Mouse (Mus musculus) frontal cortex, adult (tissue): ENCODE results near the gene Plce1.

Experiments
- ATAC-seq: cut with Nextera tagmentation; 2 replicates; pipeline ENCODE4 v1.9.2; 2017; ENCODE audit warnings: mild to moderate bottlenecking, moderate library complexity, mixed read lengths; ENCODE audit not compliant: low TSS enrichment

Plce1 gene

DNA sequence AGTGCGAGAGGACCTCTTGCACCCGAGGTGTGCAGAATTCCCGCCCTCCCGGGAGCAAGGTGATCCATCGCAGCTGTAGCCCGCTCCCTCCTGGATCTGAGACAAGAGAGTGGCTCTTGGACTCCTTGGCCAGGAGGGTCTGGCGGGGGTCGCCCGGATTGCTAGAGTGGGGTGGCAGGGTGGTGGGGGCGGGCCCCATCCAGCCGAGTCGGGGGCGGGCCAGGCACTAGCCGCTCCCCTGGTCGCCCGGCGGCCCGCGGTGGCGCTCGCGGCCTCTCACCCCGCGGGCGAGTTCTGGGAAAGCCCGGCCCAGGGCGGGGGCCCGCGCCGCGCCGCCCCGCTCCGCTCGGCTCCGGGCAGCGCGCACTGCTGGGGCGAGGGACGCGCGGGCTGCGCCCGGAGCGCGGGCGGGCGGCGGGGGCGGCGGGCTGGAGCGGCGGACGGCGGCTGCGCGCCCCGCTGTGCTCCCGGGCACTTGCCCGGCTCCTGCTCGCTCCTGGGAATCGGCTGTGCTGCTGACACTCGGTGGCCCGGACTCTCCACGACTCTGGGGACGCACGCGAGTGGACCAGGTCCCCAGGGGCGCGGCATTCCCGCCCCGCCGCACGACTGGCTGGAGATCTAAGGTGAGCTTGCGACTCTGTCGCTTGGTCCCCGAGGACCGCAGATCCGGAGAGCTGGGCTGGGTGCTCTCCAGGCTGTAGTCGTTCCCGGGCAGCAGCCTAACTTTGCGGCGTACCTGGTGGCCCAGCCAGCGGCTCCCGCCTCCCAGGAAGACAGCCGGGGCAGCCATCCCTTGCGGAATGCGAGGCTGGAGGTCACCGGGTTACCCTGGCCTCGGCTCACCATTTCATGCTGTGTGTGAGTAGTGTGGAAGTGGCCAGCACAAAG, at the start of gene Plce1:
Plce1 (plus strand) TSS at position 379 of the 891 bp plus-strand sequence.
- peak; percentile 65 for ATAC-seq

DNA sequence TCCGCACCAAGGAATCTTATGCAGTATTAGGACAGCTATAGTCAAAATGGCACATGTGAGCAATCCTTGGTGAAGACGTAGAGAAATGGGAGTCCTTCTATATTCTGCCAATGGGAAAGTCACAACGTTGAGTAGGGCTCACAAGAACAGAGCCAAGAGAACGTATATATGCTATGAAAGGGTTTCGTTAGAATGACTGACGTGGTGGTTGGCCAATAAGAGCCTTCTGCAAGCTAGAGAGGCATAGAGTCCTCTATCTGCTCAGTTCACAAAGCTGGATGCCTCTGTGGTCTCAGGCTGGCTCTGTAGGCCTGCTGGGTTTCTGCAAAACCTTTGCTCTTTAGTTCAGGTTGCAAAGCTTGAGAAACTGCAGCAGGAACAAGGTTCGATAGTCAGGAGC, 49.6 kb upstream of the Plce1 start:
- ATAC-seq, result no peak

DNA sequence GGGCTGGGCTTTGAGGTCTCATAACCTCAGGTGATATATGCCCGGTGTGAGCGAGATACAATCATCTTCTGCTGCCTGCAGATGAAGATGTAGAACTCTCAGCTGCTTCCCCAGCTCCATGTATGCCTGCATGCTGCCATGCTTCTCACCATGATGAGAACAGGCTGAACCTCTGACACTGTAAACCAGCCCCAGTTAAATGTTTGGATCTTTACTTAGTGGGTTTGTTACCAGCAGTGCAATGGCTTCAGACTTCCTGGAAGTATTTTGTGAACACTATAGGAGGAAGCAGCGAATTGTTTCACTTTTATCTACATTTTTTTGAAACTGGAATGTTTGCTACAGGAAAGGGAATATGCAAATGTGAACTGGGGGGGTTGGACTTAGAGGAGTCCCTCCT, 48.9 kb upstream of the Plce1 start:
- ATAC-seq, result no peak

DNA sequence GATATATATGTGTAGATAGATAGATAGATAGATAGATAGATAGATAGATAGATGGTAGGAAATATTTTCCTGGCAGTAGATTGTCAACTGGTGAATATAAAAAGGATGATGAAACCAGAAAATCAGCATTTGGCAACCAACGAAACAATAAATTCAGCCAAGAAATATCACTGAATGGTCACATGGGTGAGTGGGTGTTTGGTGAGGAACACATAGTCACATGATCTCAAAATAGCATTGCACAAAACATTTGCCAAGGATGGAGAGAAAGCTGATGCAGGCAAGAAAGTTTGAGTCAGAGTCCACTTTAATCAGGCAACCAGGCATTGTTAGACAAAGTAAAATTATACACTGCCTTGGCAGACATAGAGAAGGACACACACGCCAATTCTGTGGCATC, 47.5 kb upstream of the Plce1 start:
- no peak for ATAC-seq

DNA sequence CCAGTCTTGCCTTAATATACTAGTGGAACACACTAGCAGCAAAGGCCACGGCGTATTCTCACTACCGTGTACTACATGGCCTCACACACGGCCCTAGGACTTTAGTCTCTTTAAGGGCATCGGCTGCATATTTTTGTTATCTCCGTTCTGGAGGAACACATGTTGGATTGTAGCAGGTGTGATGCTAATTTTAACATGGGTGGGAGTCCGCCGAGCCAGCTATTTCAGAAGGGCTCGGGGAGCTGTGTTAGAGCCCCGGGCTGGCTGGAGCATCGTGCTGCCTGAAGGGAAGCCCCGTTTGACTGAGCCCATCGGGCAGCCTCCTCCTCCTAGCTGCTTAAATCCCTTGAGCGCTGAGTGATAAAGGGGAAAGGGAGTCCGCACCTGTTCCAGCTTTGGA, 45.7 kb upstream of the Plce1 start:
- no peak for ATAC-seq

DNA sequence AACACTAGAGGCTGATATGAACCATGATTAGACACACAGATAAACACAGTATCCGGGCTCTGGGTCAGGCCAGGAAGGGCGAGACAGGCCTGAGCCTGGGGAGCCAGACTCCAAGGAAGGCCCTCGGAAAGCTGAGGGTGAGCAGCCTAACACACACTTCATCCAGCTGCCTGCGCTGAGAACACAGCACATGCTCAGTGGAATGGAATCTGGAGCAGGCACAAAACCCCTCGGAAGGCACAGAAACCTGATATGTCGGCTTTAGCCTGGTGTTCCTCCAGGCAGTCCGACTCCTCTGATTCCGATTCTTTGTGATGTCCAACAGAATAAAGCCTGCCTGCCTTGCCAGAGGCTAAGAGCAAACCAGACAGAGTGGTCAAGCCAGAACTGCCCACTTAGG, 39.0 kb upstream of the Plce1 start:
- no peak for ATAC-seq

DNA sequence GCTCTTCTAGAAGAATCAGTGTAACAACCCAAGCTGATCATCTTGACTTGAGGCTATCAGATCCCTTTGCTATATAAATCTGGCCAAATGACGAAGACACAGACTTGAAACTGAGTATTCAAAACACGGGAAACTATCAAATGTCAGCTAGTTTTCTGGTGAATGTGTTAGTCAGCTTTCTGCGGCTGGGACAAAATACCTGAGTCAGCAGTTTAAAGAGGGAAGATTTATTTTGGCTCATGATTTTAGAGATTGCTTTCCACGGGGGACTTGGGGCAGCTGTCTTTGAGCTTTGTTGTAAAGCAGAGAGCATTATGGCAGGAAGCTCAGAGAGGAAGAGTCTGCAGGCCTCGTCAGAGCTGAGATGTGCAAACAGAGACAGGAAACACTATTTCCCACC, 35.2 kb upstream of the Plce1 start:
- no peak for ATAC-seq

DNA sequence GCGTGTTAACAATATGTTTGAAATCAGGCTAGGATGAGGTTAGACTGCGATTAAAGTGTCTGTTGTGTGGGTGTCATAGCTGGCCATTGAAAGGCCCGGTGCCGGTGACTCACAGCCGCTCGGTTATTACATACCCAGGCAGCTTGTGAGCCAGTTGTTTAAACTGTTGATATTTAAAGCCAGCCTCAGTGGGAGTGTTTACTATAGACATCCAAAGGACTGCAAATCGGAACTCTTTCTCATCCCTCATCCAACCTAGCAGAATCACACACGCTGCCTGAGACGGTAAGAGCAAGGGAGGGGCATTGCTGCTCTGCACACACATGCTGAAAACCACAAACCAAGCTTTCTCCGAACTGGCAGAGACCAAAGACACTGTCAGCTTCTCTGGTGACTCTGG, 25.7 kb upstream of the Plce1 start:
- peak; percentile 72 for ATAC-seq

DNA sequence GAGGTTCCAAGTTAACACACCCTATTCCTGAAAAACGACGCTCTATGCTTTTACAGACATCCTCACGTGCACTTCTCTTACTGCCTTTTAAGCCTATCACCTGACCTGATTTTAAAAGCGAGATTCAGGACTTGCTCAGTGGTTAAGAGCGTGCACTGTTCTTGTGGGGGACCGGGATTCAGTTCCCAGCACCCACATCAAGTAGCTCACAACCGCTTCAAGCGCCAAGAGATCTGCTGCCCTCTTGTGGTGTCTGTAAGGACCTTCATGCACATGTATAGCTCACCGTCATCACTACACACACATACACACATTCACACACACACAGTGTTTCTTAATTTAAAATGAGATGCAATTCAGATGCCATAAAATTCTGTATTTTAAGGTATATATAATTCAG, 21.9 kb upstream of the Plce1 start:
- no peak for ATAC-seq

DNA sequence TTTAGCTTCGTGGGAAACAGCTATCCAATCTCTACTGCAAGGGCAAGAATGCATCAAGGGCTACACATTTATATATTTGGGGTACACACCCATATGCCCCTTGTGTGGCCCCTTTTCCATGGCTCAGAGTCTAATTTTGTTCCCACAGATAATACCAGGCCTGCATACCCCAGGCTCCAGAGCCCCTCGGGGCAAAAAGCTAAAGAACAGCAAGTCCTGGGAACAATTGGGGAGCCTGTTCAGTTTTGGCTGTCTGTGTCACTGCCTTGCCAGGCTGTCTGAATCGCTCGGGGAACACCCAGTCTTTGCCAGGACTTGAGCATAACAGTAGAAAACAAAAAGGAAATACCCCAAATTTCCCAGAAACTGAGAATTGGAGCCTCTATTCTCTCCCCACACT, 20.2 kb upstream of the Plce1 start:
- ATAC-seq, result no peak

DNA sequence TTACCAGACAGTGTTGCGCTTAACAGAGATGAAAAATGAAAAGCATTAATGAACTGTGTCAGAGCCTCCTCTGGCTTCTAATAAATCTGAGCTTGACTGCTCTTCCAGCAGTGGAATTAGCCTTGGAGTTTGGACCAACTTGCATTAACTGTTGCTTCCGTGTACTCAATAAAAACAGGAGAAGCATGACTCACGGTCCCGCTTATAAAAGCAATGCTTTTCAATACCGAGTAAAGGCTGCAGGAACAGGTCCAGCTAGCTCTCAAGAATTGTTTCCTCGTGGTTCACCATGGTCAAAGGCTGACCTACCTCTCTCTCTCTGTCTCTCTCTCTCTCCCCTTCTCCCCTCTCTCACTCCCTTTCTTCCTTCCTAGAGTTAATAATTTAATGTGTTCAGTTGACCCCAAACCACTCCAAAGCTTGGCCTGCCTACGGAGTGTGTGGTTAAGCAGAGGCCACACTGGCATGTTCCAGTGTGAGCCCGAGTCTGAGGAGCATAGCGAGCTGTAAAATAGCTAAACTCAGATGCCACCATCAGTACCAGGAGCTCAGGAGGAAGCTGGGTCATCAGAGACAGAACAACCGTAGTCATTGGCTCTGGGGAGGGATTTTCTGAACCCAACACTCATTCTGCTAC, 10.5 kb upstream of the Plce1 start:
- no peak for ATAC-seq

DNA sequence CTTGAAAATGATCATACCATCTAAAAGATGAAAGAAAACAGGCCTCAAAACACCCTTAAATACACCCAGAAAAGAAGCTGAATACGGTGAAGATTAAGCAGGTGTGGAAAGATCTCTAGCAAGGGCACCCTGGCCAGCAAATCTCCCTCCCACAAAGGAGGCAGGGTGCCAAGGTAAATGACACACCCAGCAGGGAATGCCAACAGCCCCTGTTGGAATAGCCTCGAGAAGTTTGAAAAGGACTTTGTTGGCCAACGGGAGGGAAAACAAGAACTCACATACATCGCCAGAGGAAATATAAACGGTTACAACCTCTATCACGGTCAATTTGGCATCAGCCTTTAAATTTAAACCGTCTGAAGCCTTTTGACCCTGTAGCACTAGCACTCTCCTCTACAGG, 5.5 kb upstream of the Plce1 start:
- ATAC-seq, result no peak

DNA sequence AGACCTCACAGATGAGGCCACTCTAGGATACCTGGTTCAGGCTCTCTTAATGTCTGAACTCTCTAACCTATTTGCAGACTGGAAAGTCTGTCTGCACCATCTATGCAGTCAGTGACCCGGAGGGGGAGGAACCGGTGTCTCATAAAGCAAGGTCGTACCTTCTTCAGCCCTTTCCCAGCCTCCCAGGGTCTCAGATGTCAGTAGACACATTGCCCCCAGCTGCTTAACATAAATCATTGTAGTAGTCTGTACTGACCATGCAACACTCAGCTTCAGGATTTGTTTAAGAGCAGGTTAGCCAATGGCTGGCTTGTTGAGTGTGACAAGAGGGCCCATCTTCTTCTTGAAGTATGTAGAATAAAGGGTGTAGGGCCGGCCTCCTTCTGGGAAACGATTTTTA, 2.6 kb upstream of the Plce1 start:
- no peak for ATAC-seq

DNA sequence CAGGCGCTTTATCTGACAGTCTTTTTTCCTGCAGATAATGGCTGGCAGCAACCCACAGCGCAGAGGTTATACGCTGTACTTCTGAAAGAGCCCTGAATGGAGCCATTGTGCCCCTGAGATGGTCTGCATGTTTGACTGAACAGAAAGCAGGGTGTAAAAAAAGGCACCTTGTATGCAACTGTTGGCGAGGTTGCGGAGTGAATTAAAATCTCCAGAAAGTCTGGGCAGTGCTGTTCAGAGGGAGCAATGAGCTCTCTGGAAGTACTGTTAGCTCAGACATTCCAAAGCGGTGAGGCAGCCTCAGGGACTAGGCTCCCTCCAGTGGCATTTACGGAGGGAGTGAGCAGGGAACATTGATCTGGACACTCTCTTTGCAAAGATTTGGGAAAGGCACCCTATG, 2.0 kb upstream of the Plce1 start:
- no peak for ATAC-seq

DNA sequence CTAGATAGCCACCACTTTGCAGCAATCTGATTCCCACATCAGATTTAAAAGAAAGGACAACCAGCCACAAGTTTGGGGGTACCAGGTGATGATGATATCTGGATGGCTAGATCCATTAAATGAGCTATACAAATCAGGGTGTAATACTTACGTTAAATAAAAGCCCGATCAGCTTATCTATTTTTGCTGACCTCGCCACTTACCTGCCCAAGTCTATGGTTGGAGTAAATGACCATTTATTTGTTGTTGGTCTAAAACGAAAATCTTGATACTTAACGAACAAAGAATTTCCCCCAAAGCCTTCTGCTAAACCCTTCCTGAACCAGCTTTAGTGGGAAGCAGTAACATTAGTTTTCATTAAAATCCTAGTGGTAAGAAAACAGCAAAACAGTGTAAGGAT, 1.4 kb upstream of the Plce1 start:
- no peak for ATAC-seq

DNA sequence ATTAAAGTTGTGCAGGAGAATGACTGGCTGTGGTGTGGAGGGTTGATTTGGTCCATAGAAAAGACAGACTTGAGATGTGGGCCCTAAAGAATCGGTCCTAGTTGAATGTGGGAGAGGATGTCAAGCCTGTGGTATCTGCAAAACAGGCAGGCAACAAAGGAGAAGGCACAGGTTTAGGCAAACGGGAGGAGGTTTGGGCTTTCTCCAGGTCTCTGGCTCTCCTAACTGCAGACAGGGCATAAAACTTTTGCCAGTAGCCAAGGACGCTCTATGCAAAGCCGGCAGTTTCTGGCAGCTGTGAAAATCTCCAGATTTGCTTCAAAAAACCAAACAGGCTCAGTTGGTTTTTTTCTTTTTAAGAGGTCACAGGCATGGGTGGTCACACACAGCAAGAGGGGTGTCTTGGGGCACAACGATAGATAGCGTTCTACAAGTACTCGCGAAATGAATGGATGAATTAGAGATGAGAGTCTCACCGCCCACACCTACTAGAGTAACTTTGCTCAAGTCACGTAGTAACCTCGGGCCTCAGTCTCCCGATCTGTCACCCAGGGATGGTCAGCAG, 671 bp upstream of the Plce1 start:
- ATAC-seq, result no peak

DNA sequence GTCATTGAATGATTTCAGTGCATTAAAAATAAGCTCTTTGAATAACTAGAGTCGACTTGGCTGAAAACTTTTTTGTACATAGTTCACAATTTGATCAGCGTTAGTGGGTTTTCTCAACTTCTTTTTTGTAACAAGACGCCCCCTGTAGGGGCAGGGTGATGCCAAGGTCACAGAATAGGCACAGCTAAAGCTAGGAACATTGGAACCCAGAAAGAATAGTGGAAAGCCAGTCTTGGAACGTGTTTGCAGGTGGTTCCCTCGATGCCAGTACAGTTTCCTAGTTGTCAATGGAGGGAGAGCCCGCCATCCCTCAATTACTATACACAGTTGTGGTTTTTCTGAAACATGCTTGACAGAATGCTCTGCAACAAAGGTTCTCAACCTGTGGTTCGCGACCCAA, 997 bp downstream of the Plce1 start:
- ATAC-seq, result no peak

DNA sequence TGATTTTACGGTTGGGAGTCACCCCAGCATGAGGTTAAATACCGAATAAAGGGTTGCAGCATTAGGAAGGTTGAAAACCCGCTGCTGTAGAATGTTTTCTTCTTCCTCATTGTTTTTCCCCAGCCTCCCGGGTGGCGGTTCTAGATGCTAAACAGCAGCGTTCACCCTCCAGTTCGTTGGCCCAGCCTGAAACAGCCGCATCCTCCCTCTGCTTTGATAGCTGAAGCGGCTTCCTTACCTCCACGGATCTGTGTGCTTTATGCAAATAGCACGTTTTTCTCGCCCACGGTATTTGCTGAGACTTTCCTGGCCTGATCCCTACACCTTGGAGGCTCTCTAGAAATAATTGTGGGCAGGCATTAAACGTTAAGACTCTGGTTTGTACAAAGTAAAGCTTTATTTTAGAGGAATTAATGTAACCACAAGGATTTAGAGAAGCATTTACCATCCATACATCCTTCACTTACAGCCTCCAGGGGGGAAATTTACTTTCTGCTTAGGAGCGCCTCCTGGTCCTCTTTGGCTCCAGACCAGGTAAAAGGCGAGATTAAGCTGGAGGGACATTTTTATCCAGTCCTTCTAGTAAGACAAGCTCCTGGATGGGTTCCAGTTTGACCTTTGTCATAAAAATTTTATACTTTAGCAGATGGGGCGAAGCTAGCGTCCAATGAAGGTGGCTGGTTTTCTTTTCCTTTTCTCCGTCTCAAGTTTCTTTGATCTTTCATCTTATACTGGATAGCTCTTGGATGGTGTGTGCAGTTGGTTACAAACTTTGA, 1.7 kb downstream of the Plce1 start:
- no peak for ATAC-seq

DNA sequence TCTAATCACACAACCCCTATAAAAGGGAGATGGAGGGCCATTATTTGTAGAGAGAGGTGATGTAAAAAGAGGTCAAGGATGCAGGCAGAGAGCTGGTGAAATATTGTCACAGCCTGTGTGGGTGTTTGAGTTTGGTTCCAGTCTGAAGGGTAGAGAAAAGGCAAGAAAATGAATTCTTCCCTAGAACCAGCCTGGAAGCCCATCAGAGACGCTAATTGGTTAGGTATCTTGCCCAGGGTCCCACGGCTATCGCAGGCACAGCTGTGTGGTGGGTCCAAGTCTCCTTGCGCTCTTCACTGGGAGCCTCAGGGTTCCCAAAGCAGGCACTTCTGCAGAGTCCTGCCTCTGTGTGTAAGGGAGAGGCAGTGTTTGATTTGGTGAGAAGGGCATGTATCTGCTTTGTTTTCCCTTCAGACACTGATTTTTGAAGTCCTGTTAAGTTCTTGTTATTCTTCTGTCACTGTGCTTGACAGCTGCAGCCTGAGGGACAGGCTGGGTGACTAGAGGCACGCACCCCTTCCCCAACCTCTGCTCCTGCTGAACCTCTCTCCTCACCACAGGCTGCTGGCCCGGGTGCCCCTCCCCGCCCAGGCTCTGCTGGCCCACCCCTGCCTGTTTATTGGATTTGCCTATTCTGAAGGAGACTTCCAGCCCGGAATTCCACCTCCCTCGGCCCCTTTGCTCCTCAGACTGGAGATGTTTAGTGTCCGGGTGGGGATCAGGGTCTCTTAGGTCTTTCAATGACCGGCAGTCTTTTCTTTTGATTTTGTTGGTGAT, 5.1 kb downstream of the Plce1 start:
- ATAC-seq, result no peak

DNA sequence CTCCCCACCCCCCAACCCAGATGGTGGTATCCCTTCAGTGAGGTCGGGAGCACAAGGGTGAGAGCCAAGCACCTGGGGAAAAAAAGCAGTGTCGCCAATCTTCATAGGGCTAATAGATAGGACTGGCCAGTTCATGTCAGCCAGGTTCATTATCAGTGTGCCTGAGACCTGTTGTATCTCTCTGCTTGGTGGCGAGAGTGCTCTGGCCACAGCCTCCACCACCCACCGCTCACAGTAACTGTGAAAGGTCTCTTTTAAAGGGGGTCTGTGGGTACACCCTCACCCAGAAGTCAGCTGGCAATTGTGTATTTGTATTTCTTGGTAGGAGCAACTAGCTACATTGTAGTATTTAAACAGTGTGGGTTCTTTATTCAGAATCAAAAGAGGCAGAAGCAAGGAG, 6.6 kb downstream of the Plce1 start:
- no peak for ATAC-seq

DNA sequence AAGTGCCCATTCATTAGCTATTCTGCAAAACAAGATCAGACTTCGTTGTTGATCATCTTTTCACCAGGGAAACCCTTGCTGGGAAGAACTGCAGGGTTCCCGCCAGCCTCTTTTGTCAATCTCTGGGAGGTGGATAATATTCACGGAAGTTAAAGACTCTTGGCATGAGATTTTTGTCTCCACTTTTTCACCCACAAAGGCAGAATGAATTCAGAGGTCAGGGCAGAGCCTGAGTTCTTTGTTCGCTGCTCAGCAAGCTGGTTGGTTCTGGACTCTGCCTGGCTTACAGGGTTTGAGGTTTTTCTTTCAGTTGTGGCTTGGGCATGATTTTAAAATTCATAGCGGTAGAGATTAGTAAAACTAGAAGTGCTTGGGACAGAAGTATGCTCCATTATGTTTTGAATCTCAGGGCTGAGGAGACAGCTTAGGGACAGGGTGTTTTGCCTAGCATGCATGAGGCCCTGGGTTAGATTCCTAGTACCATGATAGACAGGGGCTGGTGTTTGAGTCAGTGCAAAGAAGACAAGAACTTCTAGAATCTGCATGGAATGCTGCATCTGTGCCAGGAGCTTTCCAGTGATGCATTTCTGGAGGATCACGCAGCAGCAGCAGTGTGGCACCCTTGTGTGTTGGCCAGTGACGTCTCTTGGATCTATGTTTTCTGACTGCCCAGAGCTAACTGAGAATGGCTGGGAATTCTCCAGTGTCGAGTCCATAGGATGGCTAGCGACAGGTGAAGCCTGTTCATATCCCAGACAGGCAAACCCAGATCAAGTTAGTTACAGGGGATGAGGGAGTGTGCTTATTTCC, 7.4 kb downstream of the Plce1 start:
- ATAC-seq, result no peak
